Mouse (Mus musculus) thymus, postnatal 4 days (tissue): Measurements from ENCODE around the gene Nufip1.

Experiments used
- DNase-seq: peaks from one replicate; pipeline ENCODE4 v3.0.0; 2021

Gene Nufip1

GRCm38 (mm10) chr14:76110396-76111221 lies at the start of gene Nufip1, which contains the start of gene Gpalpp1:
Nufip1 (plus strand) TSS chr14:76110891.
Gpalpp1 (minus strand) TSS chr14:76110760.
- peak; percentile 81 for DNase-seq

- no peak for DNase-seq
Observed at GRCm38 (mm10) chr14:76067237-76067636, 43.5 kb upstream of the Nufip1 start.

- no peak for DNase-seq
Observed at GRCm38 (mm10) chr14:76068296-76068695, 42.4 kb upstream of the Nufip1 start.

GRCm38 (mm10) chr14:76069296-76069695 lies 41.4 kb upstream of the Nufip1 start:
- no peak for DNase-seq

GRCm38 (mm10) chr14:76072626-76073025 lies 38.1 kb upstream of the Nufip1 start:
- DNase-seq, result no peak

- no peak for DNase-seq
Observed at GRCm38 (mm10) chr14:76074206-76074605, 36.5 kb upstream of the Nufip1 start.

GRCm38 (mm10) chr14:76075721-76076120 lies 35.0 kb upstream of the Nufip1 start:
- no peak for DNase-seq

GRCm38 (mm10) chr14:76076602-76077001 lies 34.1 kb upstream of the Nufip1 start:
- DNase-seq, result no peak

GRCm38 (mm10) chr14:76077088-76077491 lies 33.6 kb upstream of the Nufip1 start:
- DNase-seq, result peak; percentile 34

GRCm38 (mm10) chr14:76081451-76081850 lies 29.2 kb upstream of the Nufip1 start:
- DNase-seq, result peak; percentile 13

- no peak for DNase-seq
Observed at GRCm38 (mm10) chr14:76082086-76082636, 28.5 kb upstream of the Nufip1 start.

- DNase-seq, result no peak
Observed at GRCm38 (mm10) chr14:76084188-76084587, 26.5 kb upstream of the Nufip1 start.

GRCm38 (mm10) chr14:76097244-76097643 lies 13.4 kb upstream of the Nufip1 start:
- DNase-seq, result no peak

GRCm38 (mm10) chr14:76097815-76098214 lies 12.9 kb upstream of the Nufip1 start:
- DNase-seq, result no peak

GRCm38 (mm10) chr14:76099543-76099942 lies 11.1 kb upstream of the Nufip1 start:
- DNase-seq, result no peak

GRCm38 (mm10) chr14:76115744-76116143 lies 5.1 kb downstream of the Nufip1 start:
- no peak for DNase-seq

- peak; percentile 11 for DNase-seq
Observed at GRCm38 (mm10) chr14:76118963-76119362, 8.3 kb downstream of the Nufip1 start.

- no peak for DNase-seq
Observed at GRCm38 (mm10) chr14:76120472-76120871, 9.8 kb downstream of the Nufip1 start.

- DNase-seq, result peak; percentile 53
Observed at GRCm38 (mm10) chr14:76121901-76122662, 11.4 kb downstream of the Nufip1 start.

- DNase-seq, result no peak
Observed at GRCm38 (mm10) chr14:76122663-76123058, 12.0 kb downstream of the Nufip1 start.

GRCm38 (mm10) chr14:76127311-76127710 lies 16.6 kb downstream of the Nufip1 start:
- no peak for DNase-seq

- no peak for DNase-seq
Observed at GRCm38 (mm10) chr14:76128174-76128573, 17.5 kb downstream of the Nufip1 start.

- DNase-seq, result no peak
Observed at GRCm38 (mm10) chr14:76134975-76135374, 24.3 kb downstream of the Nufip1 start.

GRCm38 (mm10) chr14:76145248-76145647 lies 34.6 kb downstream of the Nufip1 start:
- DNase-seq, result no peak
